Mouse (Mus musculus): ENCODE results near the gene Defb38.

- no peak for TF ChIP-seq POLR2A (IDR thresholded peaks at IDR 0.05; ENCODE audit: borderline replicate concordance, extremely low read depth, low read depth, low read length)
- no peak for TF ChIP-seq CTCF (IDR thresholded peaks at IDR 0.05; ENCODE audit: insufficient read depth, low read length)
Observed at GRCm38 (mm10) chr8:19066013-19066412, 39.6 kb upstream of the Defb38 start.
